Mouse (Mus musculus): ENCODE results near the gene Selenbp2.
"Not testable (repeated sequence)": the region's sequence is repeated elsewhere in the genome, so short reads cannot be mapped to it uniquely, and the experiment has no call there.

Gene Selenbp2

GRCm38 (mm10) chr3:94691694-94692093, 1.7 kb upstream of the Selenbp2 start:
- DNase-seq: not testable (repeated sequence)

GRCm38 (mm10) chr3:94693874-94694273, 518 bp downstream of the Selenbp2 start:
- DNase-seq: not testable (repeated sequence)

- DNase-seq: not testable (repeated sequence)
Measured at GRCm38 (mm10) chr3:94695591-94695990, 2.2 kb downstream of the Selenbp2 start.

GRCm38 (mm10) chr3:94696257-94696656, 2.9 kb downstream of the Selenbp2 start:
- DNase-seq: not testable (repeated sequence)

- not testable (repeated sequence) for DNase-seq
Measured at GRCm38 (mm10) chr3:94702163-94702810, 8.9 kb downstream of the Selenbp2 start.

GRCm38 (mm10) chr3:94702856-94703255, 9.5 kb downstream of the Selenbp2 start:
- no peak for DNase-seq

GRCm38 (mm10) chr3:94703364-94703763, 10.0 kb downstream of the Selenbp2 start:
- DNase-seq: peak; percentile 55

GRCm38 (mm10) chr3:94710591-94710990, 17.2 kb downstream of the Selenbp2 start:
- DNase-seq: not testable (repeated sequence)

GRCm38 (mm10) chr3:94713424-94713823, 20.1 kb downstream of the Selenbp2 start:
- DNase-seq: not testable (repeated sequence)

- DNase-seq: not testable (repeated sequence)
Measured at GRCm38 (mm10) chr3:94718253-94718652, 24.9 kb downstream of the Selenbp2 start.

GRCm38 (mm10) chr3:94723637-94724036, 30.3 kb downstream of the Selenbp2 start:
- peak; percentile 17 for DNase-seq

- no peak for DNase-seq
Measured at GRCm38 (mm10) chr3:94745691-94746090, 52.3 kb downstream of the Selenbp2 start.

All from kidney, postnatal 14 days (tissue).